Mouse (Mus musculus): Measurements from ENCODE around the gene Dtymk.

Gene Dtymk

GRCm38 (mm10) chr1:93804818-93805217 is 3.1 kb upstream of the Dtymk start:
- DNase-seq (ENCODE audit: low read depth, low spot score) = no peak

- DNase-seq (ENCODE audit: low read depth, low spot score) = peak; percentile 97
Measured at GRCm38 (mm10) chr1:93803556-93804507, 2.1 kb upstream of the Dtymk start, which contains the start of gene Ing5. Gene Ing5, plus strand, starts transcription at chr1:93803965.

DNA sequence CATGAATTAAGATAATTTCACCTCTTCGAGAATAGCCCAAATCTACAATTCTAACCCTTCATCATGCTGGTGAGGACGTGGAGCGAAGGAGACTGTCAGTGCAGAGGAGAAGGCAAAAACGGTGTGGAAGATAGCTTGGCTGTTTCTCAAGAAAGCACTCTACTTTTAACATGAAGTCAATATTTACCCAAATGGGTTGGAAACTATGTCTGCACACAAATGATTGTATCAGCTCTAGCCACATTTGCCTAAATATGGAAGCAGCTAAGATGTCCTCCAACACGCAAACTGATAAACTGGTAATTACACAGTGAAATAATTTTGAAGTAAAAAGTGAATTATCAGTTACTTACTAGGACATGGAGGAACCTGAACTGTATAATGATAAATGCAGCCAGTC is 1.0 kb upstream of the Dtymk start:
- DNase-seq (ENCODE audit: low read depth, low spot score) = no peak

GRCm38 (mm10) chr1:93800670-93801503 is 847 bp downstream of the Dtymk start:
- no peak for DNase-seq (ENCODE audit: low read depth, low spot score)

- DNase-seq (ENCODE audit: low read depth, low spot score) = no peak
Measured at GRCm38 (mm10) chr1:93795886-93796285, 5.8 kb downstream of the Dtymk start.

DNA sequence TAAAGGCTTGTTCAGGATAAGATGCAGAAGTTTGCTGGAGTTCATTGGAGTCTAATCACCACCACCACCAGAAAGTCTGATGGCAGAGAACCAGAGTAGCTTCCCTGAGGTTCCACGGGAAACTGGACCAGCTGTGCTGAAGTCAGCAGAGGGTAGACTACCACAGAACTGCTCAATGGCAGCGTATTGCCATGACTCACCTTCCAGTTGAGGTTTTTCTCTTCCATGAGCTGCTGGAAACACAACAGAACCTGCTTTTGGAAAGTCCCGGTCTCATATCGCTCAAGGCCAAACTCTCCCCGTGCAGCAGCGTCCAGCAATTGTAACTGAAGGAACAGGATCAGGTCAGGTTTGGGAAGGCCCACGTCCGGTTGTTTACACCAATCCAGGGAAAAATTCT is 7.2 kb downstream of the Dtymk start:
- DNase-seq (ENCODE audit: low read depth, low spot score) = no peak

- DNase-seq (ENCODE audit: low read depth, low spot score) = no peak
Measured at GRCm38 (mm10) chr1:93786912-93787311, 14.8 kb downstream of the Dtymk start.

- DNase-seq (ENCODE audit: low read depth, low spot score) = no peak
Measured at GRCm38 (mm10) chr1:93776686-93777085, 25.0 kb downstream of the Dtymk start.

DNA sequence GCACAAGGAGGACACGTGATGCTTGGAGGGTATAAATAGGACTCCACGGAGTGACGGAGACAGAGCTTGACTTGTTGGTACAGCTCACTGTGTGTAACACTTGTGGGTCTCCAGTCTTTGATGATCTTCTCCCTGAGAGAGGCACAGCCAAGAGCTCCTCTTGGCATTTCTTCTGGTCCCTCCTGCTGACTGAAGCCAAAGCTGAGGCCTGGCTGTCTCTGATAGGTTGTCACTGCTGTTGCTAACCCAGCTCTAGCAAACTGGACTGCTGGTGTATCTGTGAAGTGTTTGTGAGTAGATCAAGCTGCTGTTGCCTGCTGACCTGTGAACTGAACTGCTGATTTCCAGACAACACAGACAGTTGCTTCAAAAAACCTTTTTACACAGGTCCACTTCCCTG is 31.8 kb downstream of the Dtymk start:
- no peak for DNase-seq (ENCODE audit: low read depth, low spot score)

- DNase-seq (ENCODE audit: low read depth, low spot score) = no peak
Measured at GRCm38 (mm10) chr1:93767600-93767999, 34.1 kb downstream of the Dtymk start.

DNA sequence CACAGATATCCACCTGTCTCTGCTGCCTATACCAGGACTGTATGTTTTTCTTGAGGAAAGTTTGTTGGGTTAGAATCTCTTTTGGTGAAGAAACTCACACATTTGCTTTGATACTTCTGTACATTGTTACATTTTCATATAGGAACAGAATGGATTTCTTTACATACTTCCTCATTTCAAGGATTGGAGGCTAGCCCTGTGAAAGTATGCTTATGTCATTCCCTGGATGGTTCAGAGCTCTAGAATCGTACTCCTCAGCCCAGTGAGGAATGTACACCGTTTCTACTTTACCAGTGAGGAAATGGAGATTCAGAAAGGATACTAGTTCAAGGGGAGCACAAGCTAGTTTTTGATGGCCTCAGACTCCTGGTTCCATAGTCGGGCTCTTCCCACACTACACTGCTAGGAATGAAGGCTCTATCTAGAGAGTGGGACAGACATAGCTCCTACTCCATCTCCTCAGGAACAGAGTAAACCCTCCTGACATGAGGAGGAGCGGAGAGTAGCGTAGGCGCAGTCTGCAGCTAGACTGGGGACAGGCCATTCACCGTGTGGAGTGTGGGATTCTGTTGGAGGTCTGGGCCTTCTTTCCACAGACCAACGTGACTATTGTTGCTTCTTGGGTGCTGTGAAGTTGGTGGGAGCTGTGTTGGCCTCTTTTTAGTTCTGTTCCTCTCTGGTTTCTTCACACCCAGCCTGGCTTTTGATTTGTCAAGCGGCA is 36.7 kb downstream of the Dtymk start:
- DNase-seq (ENCODE audit: low read depth, low spot score) = no peak

GRCm38 (mm10) chr1:93763531-93763930 is 38.2 kb downstream of the Dtymk start:
- DNase-seq (ENCODE audit: low read depth, low spot score) = peak; percentile 47

DNA sequence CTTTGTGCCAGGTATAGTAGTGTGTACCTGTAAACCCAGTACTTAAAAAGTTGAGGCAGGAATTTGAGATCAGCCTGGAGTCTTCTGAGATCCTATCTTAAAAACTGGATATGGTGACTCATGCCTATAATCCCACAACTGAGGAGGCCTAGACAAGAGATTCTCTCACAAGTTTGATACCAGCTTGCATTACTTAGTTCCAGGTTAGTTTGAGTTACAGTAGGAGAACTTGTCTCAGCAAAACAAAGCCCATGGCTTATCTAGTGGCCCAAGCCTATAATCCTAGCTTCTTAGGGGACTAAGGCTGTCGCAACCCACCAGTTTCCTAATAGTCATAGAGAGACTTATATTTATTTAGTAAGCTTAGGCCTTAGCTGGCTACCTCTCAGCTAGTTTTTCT is 41.7 kb downstream of the Dtymk start:
- no peak for DNase-seq (ENCODE audit: low read depth, low spot score)

DNA sequence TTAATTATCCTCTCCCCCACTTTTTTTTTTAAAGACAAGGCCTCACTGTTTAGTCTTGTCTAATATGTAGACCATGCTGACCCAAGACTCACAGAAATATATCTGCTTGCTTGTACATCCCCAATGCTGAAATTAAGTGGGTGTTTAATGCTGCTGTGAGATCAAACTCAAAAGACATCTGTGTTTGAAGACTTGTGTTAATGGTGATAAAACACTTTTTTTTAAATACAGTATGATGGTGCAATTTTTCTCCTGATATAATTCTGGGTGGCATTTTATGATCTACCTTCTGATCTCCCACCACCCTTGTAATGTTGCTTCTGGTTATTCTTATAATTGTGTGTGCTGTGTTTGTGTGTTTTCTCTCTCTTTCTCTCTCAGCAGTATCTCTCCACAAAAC is 45.6 kb downstream of the Dtymk start:
- DNase-seq (ENCODE audit: low read depth, low spot score) = no peak

- DNase-seq (ENCODE audit: low read depth, low spot score) = no peak
Measured at GRCm38 (mm10) chr1:93755618-93756017, 46.1 kb downstream of the Dtymk start.

DNA sequence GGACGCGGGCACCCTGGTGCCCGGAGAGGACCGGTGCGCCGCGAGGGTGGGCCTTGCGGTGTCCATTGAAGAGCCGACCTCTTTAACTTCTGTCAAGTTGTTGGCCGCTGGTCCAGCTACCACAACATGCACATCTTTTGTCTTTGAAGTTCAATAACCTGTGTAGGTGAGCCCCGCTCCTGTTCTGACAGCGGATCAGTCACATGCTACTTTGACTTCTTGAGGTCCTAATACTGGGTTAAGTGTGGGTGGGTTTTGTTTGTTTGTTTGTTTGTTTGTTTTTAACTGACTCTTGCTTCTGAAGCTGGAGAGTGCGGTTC is 46.5 kb downstream of the Dtymk start:
- peak; percentile 49 for DNase-seq (ENCODE audit: low read depth, low spot score)

DNA sequence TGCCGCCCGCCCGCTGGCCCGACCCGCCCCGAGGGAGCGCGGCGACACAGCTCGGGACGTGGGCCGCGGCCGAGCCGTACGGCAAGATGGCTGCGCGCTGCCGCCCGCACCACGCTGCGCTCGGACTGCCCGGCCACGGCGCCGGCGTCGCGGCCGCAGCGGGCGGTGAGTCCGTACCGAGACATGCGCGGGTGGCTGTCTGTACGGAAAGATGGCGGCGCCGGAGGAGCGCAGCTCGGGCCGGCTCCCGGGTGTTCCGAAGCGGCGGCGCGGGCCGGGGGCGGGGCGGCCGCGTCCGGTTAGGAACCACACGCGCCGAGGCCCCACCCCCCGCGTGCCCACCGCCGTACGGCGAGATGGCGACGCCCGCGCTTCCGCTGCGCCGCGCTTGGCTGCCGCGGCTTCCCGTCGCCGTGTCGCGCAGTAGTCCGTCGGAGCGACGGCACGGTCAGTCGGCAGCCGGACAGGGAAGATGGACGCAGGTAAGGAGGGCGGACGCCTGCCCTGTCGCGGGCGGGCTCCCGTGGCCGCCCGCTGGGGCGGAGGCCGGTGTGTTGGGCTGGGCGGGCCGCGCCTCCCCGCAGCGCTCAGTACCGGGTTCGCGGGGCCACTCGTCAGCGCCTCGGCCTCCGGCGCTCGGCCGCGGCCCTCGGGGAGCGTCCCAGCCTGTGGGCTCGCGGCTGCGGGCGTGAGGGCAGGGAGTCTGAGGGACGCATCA is 47.0 kb downstream of the Dtymk start, which contains the start of gene Thap4:
Gene Thap4, minus strand, starts transcription at position 292 of the 718 bp plus-strand sequence.
- peak; percentile 65 for DNase-seq (ENCODE audit: low read depth, low spot score)

GRCm38 (mm10) chr1:93753911-93754572 is 47.7 kb downstream of the Dtymk start:
- DNase-seq (ENCODE audit: low read depth, low spot score) = peak; percentile 28

GRCm38 (mm10) chr1:93751290-93751689 is 50.4 kb downstream of the Dtymk start, which contains the start of gene Atg4b:
Gene Atg4b, plus strand, starts transcription at chr1:93751500.
- DNase-seq (ENCODE audit: low read depth, low spot score) = peak; percentile 44

GRCm38 (mm10) chr1:93748539-93748938 is 53.2 kb downstream of the Dtymk start:
- no peak for DNase-seq (ENCODE audit: low read depth, low spot score)

- DNase-seq (ENCODE audit: low read depth, low spot score) = no peak
Measured at GRCm38 (mm10) chr1:93746179-93746578, 55.6 kb downstream of the Dtymk start.

Data from ES-CJ7 (cell line).